Mouse (Mus musculus): Measurements from ENCODE around the gene Gprc5a. TPM values are rescaled to one million over a fixed set of nuclear protein-coding genes. Genes with fewer than 3 reads are reported as not detected.
A peak's percentile ranks its signal among the peaks of the same experiment; 100 is the strongest.

The Gprc5a gene
- polyA plus RNA-seq, 1 experiment = 352 TPM

- Histone ChIP-seq H3K4me1 (ENCODE audit: control insufficient read depth, insufficient read depth, low read length) (peaks cover 3% of the 10 kb centered on the region), H3K4me3 (replicated peaks; ENCODE audit: extremely low read depth, low read depth, low read length) (peak overlapping the region; percentile 8)
- TF ChIP-seq POLR2A (IDR thresholded peaks at IDR 0.05; ENCODE audit: borderline replicate concordance, extremely low read depth, low read depth, low read length) = no peak
- no peak for TF ChIP-seq CTCF (IDR thresholded peaks at IDR 0.05; ENCODE audit: insufficient read depth, low read length)
- DNase-seq = peak; percentile 40
- WGBS = 5% methylated on average over 21 of the region's 21 CpGs
Measured at GRCm38 (mm10) chr6:135040275-135040871, 25.1 kb upstream of the Gprc5a start.

DNA sequence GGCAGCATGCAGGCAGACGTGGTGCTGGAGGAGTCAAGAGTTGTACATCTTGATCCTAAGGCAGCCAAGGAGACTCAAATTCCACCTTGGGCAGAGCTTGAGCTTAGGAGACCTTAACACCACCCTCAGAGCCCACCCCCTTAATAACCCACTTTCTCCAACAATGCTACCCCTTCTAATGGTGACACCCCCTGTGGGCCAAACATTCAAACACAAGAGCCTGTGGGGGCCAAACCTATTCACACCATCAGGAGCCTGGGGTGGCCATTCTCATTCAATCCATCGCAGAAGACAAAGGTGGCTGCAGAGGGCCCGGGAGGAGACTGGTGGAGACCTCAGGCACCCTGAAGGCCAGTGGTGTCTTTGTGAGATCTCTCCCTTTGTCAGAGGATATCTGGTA is 23.5 kb upstream of the Gprc5a start:
- no peak for TF ChIP-seq CTCF (IDR thresholded peaks at IDR 0.05; ENCODE audit: insufficient read depth, low read length)
- Histone ChIP-seq H3K4me1 (ENCODE audit: control insufficient read depth, insufficient read depth, low read length) (peaks cover 3% of the 10 kb centered on the region), H3K4me3 (replicated peaks; ENCODE audit: extremely low read depth, low read depth, low read length) (no peak overlapping the region)
- 87% methylated on average over 3 of the region's 3 CpGs for WGBS
- no peak for DNase-seq

DNA sequence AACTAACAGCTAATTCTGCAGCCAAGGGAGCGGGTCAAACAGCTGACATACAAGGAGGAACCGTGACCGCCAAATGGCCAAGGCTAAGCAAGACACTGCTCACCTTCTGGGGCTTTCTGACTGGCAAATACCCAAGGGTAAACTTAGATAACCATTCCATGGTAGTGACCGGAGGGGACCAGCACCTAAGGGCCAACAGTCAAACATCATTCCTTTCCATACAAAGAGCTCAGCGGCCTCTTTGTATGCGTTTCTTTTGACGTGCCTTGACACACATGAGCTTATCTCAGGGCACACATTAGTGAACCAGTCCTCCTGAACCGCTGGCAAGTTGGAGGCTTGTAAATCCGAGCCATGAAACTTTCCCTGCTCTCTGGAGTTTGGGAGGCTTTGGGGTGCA is 18.2 kb upstream of the Gprc5a start:
- DNase-seq = no peak
- no peak overlapping the region for H3K4me3 ChIP-seq (replicated peaks; ENCODE audit: extremely low read depth, low read depth, low read length)
- H3K4me1 ChIP-seq (ENCODE audit: control insufficient read depth, insufficient read depth, low read length) = peaks cover 4% of the 10 kb centered on the region
- 62% methylated on average over 9 of the region's 9 CpGs for WGBS
- TF ChIP-seq CTCF (IDR thresholded peaks at IDR 0.05; ENCODE audit: insufficient read depth, low read length) (no peak), POLR2A (IDR thresholded peaks at IDR 0.05; ENCODE audit: borderline replicate concordance, extremely low read depth, low read depth, low read length) (no peak)

- DNase-seq = no peak
- 49% methylated on average over 6 of the region's 6 CpGs for WGBS
- peaks cover 4% of the 10 kb centered on the region for H3K4me1 ChIP-seq (ENCODE audit: control insufficient read depth, insufficient read depth, low read length)
- no peak for TF ChIP-seq CTCF (IDR thresholded peaks at IDR 0.05; ENCODE audit: insufficient read depth, low read length)
- no peak for TF ChIP-seq POLR2A (IDR thresholded peaks at IDR 0.05; ENCODE audit: borderline replicate concordance, extremely low read depth, low read depth, low read length)
- H3K4me3 ChIP-seq (replicated peaks; ENCODE audit: extremely low read depth, low read depth, low read length) = no peak overlapping the region
Measured at GRCm38 (mm10) chr6:135048509-135048908, 16.9 kb upstream of the Gprc5a start.

DNA sequence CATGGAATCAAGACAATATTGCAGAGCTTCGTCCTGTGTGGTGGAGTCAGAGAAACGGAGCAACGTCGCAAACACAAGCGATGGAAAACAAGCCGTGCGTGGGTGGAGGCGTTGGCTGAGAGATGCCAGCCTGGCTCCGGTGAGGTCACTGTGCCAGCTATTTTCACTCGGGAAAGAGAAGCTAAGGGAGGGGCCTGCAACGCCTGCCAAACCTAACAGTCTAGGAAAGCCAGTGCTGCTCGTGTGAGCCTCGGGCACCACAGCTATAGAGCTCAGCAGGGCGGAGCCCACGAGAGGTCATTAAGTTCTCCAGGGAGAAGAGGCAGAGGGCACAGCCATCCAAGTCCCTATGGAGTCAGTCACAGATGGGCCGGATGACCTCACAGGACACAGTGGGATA is 16.5 kb upstream of the Gprc5a start:
- WGBS = 27% methylated on average over 16 of the region's 16 CpGs
- no peak for TF ChIP-seq CTCF (IDR thresholded peaks at IDR 0.05; ENCODE audit: insufficient read depth, low read length)
- no peak for TF ChIP-seq POLR2A (IDR thresholded peaks at IDR 0.05; ENCODE audit: borderline replicate concordance, extremely low read depth, low read depth, low read length)
- peak; percentile 43 for DNase-seq

GRCm38 (mm10) chr6:135053789-135054188 is 11.7 kb upstream of the Gprc5a start:
- DNase-seq = no peak
- Histone ChIP-seq H3K4me3 (replicated peaks; ENCODE audit: extremely low read depth, low read depth, low read length) (no peak overlapping the region), H3K4me1 (ENCODE audit: control insufficient read depth, insufficient read depth, low read length) (peaks cover 1% of the 10 kb centered on the region)
- WGBS = 84% methylated on average over 3 of the region's 3 CpGs
- TF ChIP-seq POLR2A (IDR thresholded peaks at IDR 0.05; ENCODE audit: borderline replicate concordance, extremely low read depth, low read depth, low read length) (no peak), CTCF (IDR thresholded peaks at IDR 0.05; ENCODE audit: insufficient read depth, low read length) (no peak)

More for the DNA sequence above, 16.5 kb upstream of the Gprc5a start:
- H3K4me3 ChIP-seq (replicated peaks; ENCODE audit: extremely low read depth, low read depth, low read length) = no peak overlapping the region
- peaks cover 4% of the 10 kb centered on the region for H3K4me1 ChIP-seq (ENCODE audit: control insufficient read depth, insufficient read depth, low read length)

DNA sequence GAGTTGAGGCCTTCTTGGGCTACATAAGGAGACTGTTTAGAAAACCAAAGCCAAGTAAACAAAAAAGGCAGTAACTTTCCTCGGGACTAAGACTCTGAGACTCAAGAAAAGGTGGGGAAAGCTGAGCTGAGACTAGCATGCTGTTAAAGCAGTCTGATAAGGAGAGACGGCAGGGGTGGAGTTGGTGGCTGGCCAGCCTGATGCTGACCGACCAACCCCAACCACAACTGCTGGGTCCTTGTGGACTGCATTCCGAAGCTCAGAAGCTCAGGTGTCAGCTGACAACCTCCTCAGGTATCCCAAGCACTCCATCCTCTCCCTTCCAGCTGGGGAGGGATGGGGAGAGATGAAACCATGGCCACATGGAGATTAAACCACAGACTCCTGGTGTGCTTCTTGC is 9.6 kb upstream of the Gprc5a start:
- DNase-seq = no peak
- H3K4me1 ChIP-seq (ENCODE audit: control insufficient read depth, insufficient read depth, low read length) = no peaks in the 10 kb centered on the region
- no peak overlapping the region for H3K4me3 ChIP-seq (replicated peaks; ENCODE audit: extremely low read depth, low read depth, low read length)
- 50% methylated on average over 4 of the region's 4 CpGs for WGBS
- TF ChIP-seq POLR2A (IDR thresholded peaks at IDR 0.05; ENCODE audit: borderline replicate concordance, extremely low read depth, low read depth, low read length) (no peak), CTCF (IDR thresholded peaks at IDR 0.05; ENCODE audit: insufficient read depth, low read length) (no peak)

- no peak for DNase-seq
- no peak overlapping the region for H3K4me3 ChIP-seq (replicated peaks; ENCODE audit: extremely low read depth, low read depth, low read length)
- TF ChIP-seq POLR2A (IDR thresholded peaks at IDR 0.05; ENCODE audit: borderline replicate concordance, extremely low read depth, low read depth, low read length) = no peak
- no peak for TF ChIP-seq CTCF (IDR thresholded peaks at IDR 0.05; ENCODE audit: insufficient read depth, low read length)
- H3K4me1 ChIP-seq (ENCODE audit: control insufficient read depth, insufficient read depth, low read length) = no peaks in the 10 kb centered on the region
- WGBS = 94% methylated on average over 4 of the region's 4 CpGs
Measured at GRCm38 (mm10) chr6:135060728-135061127, 4.7 kb upstream of the Gprc5a start.

DNA sequence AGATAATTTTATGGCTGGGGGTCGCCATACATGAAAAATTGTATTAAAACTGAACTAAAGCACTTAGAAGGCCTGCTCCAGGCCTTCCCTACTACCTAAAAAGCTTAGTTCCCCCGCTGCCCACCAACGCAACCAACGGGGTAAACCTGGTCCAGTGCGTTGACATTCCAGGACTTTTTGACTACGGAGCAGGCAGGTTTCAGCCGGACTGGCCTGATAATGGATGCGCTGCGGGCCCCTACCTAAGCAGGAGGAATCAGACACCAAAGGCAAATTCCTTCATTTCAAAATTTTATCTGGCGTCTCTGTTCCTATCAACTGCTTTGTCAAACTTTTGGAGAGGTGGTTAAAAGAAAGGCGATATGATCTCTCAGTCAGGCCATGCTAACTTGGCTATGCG is 830 bp upstream of the Gprc5a start:
- TF ChIP-seq CTCF (IDR thresholded peaks at IDR 0.05; ENCODE audit: insufficient read depth, low read length) (no peak), POLR2A (IDR thresholded peaks at IDR 0.05; ENCODE audit: borderline replicate concordance, extremely low read depth, low read depth, low read length) (no peak)
- H3K4me3 ChIP-seq (replicated peaks; ENCODE audit: extremely low read depth, low read depth, low read length) = no peak overlapping the region

DNA sequence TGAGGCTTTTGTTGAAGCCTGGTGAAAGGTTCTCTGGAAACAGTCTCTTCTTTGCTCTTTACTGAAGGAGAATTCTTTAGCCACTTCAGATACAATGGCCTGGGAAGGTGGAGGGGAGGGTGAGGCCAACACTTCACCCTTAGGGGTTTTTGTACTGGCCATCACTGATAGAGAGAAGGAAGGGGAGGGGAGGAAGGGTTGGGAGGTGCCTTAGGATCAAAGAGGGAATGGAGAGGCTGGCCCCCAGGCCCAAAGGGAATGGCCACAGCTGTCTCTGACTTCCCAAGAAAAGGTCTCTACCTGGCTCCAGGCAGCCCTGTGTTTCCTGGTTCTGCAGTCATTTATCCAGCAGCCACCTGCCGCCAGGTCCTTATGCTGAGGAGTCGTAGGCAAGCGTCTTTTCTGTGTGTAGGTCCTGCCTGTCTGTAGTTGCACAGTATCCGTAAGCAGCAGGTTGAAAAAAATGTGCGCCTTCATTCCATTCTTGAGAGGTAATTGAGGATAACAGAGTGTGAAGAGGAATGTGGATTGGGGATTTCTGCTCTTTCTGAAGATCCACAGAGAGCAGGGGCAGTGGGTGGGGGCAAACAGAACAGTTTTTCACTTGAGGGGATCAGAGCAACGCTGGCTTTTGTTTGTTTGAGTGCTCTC is 1.5 kb downstream of the Gprc5a start:
- H3K4me3 ChIP-seq (replicated peaks; ENCODE audit: extremely low read depth, low read depth, low read length) = peak overlapping the region; percentile 75
- TF ChIP-seq POLR2A (IDR thresholded peaks at IDR 0.05; ENCODE audit: borderline replicate concordance, extremely low read depth, low read depth, low read length) (peak; percentile 42; the same call in 1 of the 2 replicates), CTCF (IDR thresholded peaks at IDR 0.05; ENCODE audit: insufficient read depth, low read length) (no peak)
- no peaks in the 10 kb centered on the region for H3K4me1 ChIP-seq (ENCODE audit: control insufficient read depth, insufficient read depth, low read length)
- WGBS = 59% methylated on average over 6 of the region's 6 CpGs
- DNase-seq = no peak

More for the DNA sequence above, 830 bp upstream of the Gprc5a start:
- 84% methylated on average over 12 of the region's 12 CpGs for WGBS
- no peak for DNase-seq
- H3K4me1 ChIP-seq (ENCODE audit: control insufficient read depth, insufficient read depth, low read length) = no peaks in the 10 kb centered on the region
